Mouse (Mus musculus): ENCODE measurements around the gene Adarb1. TPM values are rescaled to one million over a fixed set of nuclear protein-coding genes. Genes with fewer than 3 reads are reported as not detected.

Gene Adarb1
- polyA plus RNA-seq, 1 experiment from 2014 or later = 0.16 TPM

DNA sequence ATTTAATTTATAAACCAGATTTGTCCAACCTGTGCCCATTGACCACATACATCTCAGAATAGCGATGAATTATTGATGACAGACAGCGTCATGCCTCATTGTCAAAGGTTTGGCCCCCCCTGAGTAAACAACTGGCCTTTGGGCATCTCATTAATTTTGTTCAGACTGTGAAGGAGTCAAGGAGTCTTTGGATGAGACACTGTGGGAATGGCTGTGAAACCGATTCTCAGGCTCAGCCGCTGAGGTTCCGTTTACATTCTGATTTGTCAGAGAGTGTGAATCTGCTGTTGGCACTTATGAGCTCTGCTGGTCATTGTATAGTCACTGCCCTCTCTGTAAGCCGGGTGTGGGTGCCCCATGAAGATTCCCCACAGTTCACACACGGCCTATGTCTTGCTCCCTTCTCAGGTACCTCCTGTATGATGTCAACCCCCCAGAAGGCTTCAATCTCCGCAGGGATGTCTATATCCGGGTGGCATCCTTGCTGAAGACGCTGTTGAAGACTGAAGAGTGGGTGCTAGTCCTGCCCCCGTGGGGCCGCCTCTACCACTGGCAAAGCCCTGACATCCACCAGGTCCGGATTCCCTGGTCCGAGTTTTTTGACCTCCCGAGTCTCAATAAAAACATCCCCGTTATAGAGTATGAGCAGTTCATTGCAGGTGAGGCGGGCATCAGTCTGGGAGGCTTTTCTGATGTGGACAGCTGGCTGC is 157.7 kb downstream of the Adarb1 start:
- 94% methylated on average over 17 of the region's 17 CpGs for WGBS (ENCODE audit: missing documents)
- peak overlapping the region; percentile 78 for H3K4me3 ChIP-seq (ENCODE audit: inconsistent target)

DNA sequence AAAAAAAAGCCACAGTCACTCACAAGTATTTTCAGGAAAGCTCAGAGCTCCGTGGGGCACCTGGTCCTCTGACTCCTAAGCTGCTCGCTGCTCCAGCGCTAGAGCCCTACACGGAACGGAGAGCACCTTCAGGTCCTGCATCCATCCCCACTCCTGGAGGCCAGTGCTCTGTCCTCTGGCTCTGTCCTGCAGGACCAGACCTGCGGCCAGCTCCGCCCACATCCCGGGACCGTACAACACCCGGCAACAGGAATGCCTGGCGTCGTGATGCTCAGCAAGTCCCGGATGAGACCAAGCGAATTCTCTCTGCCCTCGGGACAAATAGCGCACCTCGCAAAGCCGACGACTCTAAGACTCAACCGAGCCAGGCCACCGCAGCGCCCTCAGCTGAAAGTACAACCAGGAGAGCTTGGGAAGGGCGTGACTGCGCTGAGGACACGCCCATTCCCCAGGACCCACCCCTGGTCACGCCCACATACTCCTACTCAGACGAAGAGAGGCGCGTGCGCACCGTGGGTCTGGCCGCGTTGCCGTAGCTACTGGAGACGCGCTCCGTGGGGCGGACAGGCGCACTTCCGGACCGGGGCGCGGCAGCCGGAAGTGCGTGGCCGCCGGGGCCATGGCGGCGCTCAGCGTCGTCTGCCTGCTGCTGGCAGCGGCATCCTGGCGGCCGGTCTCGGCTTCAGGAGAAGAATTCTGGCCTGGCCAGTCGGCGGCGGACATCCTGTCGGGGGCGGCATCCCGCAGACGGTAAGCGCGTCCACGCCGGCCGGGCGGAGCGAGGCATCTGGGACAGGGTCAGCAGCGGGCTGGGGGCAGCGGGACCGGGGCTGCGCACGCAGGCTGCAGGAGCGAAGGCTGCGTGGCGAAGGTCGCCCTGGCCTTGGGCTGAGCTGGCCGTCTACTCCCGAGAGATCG is 159.1 kb downstream of the Adarb1 start, which contains the start of gene Pofut2:
Pofut2 (plus strand) TSS at position 515 of the 918 bp plus-strand sequence.
- Histone ChIP-seq H3K79me2 (ENCODE audit: inconsistent target) (peaks cover 34% of the 10 kb centered on the region), H3K36me3 (ENCODE audit: inconsistent target) (peaks cover 27% of the 10 kb centered on the region), H3K27ac (peak within 1 kb of the TSS; percentile 54), H3K4me3 (ENCODE audit: inconsistent target) (peak within 1 kb of the TSS; percentile 78)
- WGBS (ENCODE audit: missing documents) = under 1% methylated on average over 77 of the region's 81 CpGs

More for the DNA sequence above, 157.7 kb downstream of the Adarb1 start:
- Histone ChIP-seq H3K79me2 (ENCODE audit: inconsistent target) (peaks cover 34% of the 10 kb centered on the region), H3K27ac (peak overlapping the region; percentile 54; the same call in 1 of the 2 replicates), H3K36me3 (ENCODE audit: inconsistent target) (peaks cover 40% of the 10 kb centered on the region)

DNA sequence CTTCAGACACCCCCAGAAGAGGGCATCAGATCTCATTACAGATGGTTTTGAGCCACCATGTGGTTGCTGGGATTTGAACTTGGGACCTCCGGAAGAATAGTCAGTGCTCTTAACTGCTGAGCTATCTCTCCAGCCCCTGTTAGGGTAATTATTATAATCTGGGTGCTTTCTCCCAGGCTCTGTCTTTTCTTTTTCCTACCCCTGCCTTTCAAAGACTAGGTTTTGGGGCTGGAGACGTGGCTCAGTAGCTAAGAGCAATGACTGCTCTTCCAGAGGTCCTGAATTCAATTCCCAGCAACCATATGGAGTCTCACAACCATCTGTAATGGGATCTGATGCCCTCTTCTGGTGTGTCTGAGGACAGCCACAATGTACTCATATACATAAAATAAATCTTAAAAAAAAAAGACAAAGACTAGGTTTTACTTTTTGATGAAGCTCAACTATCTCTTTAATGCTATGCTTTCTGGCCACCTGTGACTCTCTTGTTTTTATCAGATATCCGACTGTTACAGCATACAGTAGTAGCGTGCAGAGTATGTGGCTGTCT is 160.0 kb downstream of the Adarb1 start:
- H3K4me3 ChIP-seq (ENCODE audit: inconsistent target) = peak overlapping the region; percentile 61; the same call in 1 of the 2 replicates
- H3K36me3 ChIP-seq (ENCODE audit: inconsistent target) = peaks cover 18% of the 10 kb centered on the region; the same call in 1 of the 2 replicates
- WGBS (ENCODE audit: missing documents) = 83% methylated on average over 4 of the region's 4 CpGs
- H3K79me2 ChIP-seq (ENCODE audit: inconsistent target) = peaks cover 34% of the 10 kb centered on the region
- H3K27ac ChIP-seq = no peak overlapping the region

DNA sequence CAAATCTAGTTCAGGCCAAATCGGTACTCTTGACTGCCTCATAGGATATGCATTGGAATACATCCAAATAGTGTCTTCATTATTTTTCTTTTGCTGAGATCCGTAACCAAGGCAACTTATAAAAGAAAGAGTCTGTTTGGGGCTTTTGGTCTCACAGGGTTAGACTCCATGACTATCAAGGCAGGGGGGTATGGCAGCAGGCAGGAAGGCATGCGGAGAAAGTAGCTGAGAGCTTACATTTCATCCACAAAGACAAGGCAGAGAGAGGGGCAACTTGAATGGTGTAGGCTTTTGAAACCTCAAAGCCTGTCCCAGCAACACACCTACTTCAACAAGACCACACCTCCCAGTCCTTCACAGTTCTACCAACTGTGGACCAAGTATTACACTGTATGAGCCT is 162.4 kb downstream of the Adarb1 start:
- H3K79me2 ChIP-seq (ENCODE audit: inconsistent target) = peaks cover 13% of the 10 kb centered on the region
- H3K36me3 ChIP-seq (ENCODE audit: inconsistent target) = no peaks in the 10 kb centered on the region
- H3K27ac ChIP-seq = no peak overlapping the region
- no peak overlapping the region for H3K4me3 ChIP-seq (ENCODE audit: inconsistent target)
- WGBS (ENCODE audit: missing documents) = 93% methylated on average over 3 of the region's 3 CpGs

DNA sequence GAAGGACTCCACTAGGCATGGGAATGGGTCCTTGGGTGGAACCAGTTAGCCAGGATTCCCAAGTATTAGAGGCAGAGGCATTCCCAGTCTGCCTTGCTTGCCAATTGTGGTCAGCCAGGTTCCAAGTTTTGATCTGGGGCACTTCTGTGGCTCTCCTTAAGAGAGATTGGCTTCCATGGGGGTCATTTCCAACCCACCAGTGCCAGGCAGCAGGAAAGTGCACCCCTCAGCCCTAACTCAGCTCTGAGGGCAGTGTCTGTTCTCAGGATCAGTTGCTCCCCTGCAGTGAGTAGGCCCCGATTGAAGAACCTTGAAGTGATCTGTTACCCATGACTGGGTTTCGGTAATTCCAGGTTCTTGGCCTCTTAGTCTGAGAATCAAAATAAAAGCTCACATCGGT is 162.8 kb downstream of the Adarb1 start:
- Histone ChIP-seq H3K79me2 (ENCODE audit: inconsistent target) (peaks cover 8% of the 10 kb centered on the region), H3K4me3 (ENCODE audit: inconsistent target) (no peak overlapping the region), H3K36me3 (ENCODE audit: inconsistent target) (no peaks in the 10 kb centered on the region), H3K27ac (no peak overlapping the region)
- 97% methylated on average over 3 of the region's 3 CpGs for WGBS (ENCODE audit: missing documents)

DNA sequence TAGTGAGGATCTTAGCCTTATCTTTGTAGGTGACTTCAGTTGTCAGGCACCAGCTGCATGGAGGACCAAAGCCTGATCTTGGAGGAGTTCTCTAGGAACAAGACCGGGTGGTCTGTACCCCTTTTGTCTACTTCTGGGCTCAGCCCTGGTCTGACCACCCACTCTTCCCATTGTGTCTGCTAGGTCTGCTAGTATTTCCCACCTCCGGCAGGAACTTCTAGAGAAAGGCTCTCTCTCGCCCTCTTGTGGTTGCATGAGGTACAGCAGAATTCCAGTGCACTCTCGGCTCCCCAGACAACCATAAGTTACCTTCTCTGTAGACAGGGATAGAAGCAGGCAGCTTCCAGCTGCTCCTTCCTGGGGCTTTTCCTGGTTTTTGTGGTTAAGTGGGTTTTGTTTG is 165.3 kb downstream of the Adarb1 start:
- Histone ChIP-seq H3K4me3 (ENCODE audit: inconsistent target) (no peak overlapping the region), H3K27ac (no peak overlapping the region), H3K79me2 (ENCODE audit: inconsistent target) (no peaks in the 10 kb centered on the region), H3K36me3 (ENCODE audit: inconsistent target) (no peaks in the 10 kb centered on the region)
- WGBS (ENCODE audit: missing documents) = 0% methylated on average over 4 of the region's 4 CpGs

DNA sequence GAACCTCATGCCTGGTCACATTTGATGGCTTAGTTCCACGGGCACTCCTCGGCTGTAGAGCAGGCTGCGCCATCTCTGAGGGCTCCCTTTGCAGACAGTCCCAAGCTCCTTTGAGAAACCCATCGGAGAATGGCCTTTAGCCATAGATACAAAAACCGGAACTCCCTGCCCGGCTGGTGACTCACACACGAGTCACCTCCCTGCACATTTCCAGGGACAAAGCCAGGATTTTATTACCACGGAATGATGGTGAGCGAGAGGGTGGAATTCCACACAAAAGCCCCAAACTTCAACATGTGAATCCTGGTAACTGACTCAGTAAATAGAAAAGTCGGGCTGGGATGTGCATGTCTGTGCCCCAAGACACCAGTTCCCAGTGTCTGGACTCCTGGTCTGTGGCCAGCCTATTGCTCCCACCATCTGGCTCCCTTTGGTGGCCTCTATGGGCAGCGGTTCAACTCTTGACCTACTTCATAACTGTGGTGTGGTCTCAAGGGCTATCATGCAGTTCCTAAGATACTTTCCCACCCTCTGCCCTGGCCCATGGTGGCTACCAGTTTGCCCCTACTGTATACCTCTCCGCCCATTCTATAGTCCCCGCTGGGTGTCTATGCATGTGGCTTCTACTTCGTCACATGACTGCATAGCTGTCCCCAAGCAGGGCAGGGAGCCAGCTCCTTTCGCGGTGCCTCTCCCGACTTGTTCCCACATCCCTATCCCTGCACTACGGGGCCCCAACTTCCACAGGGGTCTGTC is 166.1 kb downstream of the Adarb1 start:
- WGBS (ENCODE audit: missing documents) = 84% methylated on average over 17 of the region's 18 CpGs
- Histone ChIP-seq H3K79me2 (ENCODE audit: inconsistent target) (no peaks in the 10 kb centered on the region), H3K4me3 (ENCODE audit: inconsistent target) (no peak overlapping the region), H3K36me3 (ENCODE audit: inconsistent target) (no peaks in the 10 kb centered on the region), H3K27ac (no peak overlapping the region)

DNA sequence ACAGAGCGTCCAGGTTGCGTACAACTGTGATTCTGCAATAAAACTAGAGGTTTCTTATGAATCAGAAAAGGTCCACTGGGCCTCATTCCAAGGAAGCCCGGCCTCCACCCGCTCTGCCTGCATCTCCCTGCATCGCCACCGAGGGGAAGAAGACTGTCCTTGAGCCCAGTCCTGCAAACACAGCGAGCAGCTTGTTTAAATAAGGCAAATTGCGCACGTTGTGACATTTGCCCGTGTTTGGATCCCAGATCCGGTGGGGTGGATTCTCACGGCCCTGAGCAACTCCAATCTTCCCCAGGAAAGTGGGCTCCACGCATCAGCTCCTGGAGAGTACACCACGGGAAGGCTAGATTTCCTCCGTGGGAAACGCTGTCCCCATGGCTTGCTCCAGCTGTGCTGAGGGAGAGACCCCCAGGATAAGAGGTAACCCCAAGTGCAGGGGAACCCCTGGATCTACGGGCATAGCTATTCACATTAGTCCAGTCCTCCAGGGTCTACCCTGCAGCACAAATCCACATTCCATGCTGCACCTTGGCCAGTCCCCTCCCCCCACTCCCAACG is 166.8 kb downstream of the Adarb1 start:
- H3K4me3 ChIP-seq (ENCODE audit: inconsistent target) = no peak overlapping the region
- H3K79me2 ChIP-seq (ENCODE audit: inconsistent target) = no peaks in the 10 kb centered on the region
- H3K27ac ChIP-seq = no peak overlapping the region
- WGBS (ENCODE audit: missing documents) = 88% methylated on average over 18 of the region's 18 CpGs
- H3K36me3 ChIP-seq (ENCODE audit: inconsistent target) = no peaks in the 10 kb centered on the region

DNA sequence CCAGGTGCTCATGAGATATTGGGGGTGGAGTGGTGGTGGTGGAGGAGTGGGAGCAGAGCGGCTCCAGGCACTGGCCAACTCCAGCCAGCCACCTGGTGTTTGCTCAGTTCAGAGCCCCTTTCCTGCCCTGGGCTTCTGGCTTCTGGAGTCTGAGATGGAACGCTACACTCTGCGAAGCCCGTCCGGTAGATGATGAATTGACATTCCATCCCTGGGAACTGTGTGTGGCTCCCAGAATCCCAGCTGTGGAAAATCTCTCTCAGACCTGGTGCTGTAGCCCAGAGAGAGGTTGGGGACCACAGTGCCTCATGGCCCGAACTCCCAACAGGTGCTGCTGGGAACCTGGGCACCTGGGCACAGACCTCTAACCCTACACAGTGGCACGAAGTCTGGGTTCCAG is 170.4 kb downstream of the Adarb1 start:
- 90% methylated on average over 7 of the region's 7 CpGs for WGBS (ENCODE audit: missing documents)
- no peak overlapping the region for H3K27ac ChIP-seq
- H3K4me3 ChIP-seq (ENCODE audit: inconsistent target) = no peak overlapping the region
- no peaks in the 10 kb centered on the region for H3K36me3 ChIP-seq (ENCODE audit: inconsistent target)
- H3K79me2 ChIP-seq (ENCODE audit: inconsistent target) = no peaks in the 10 kb centered on the region

DNA sequence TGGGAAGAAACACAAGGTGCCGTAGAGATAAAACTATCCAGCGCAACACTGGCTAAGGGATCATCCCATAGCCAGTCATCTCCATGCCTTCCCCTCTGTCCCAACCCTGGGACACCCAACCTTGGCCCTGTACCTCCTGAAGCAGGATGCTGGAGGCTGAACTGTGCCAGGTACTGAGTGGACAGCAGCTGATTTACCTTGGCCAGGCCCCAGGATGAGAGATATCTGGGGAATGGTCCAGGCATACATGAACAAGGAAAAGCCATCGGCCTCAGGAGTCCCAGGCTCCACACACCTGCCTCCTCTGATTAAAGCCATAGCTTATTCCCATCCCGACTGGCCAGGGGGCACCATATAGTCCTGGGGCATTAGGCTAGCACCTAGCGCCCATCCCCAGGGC is 171.0 kb downstream of the Adarb1 start:
- H3K36me3 ChIP-seq (ENCODE audit: inconsistent target) = no peaks in the 10 kb centered on the region
- WGBS (ENCODE audit: missing documents) = 96% methylated on average over 5 of the region's 5 CpGs

DNA sequence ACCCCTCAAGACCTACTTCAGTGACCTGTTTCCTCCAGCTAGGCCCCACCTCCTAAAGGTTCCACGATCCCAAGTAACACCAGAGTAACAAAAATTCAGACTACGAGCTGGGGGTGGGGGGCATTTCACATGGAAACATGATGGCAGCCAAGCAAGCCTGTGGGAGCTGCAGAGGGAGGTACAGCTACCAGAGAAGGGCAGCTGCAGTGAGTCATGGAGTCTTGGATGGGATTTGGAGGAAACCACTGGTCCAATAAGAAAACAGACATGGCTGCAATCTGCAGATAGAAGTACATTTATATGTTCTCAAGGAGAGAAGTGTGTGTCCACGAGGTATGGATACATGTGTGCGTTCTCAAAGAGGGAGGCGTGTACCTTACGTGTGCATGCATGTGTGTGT is 173.3 kb downstream of the Adarb1 start:
- no peaks in the 10 kb centered on the region for H3K79me2 ChIP-seq (ENCODE audit: inconsistent target)
- WGBS (ENCODE audit: missing documents) = 94% methylated on average over 6 of the region's 6 CpGs
- H3K4me3 ChIP-seq (ENCODE audit: inconsistent target) = no peak overlapping the region
- no peak overlapping the region for H3K27ac ChIP-seq
- H3K36me3 ChIP-seq (ENCODE audit: inconsistent target) = no peaks in the 10 kb centered on the region

More for the DNA sequence above, 171.0 kb downstream of the Adarb1 start:
- H3K4me3 ChIP-seq (ENCODE audit: inconsistent target) = no peak overlapping the region
- no peaks in the 10 kb centered on the region for H3K79me2 ChIP-seq (ENCODE audit: inconsistent target)
- no peak overlapping the region for H3K27ac ChIP-seq

DNA sequence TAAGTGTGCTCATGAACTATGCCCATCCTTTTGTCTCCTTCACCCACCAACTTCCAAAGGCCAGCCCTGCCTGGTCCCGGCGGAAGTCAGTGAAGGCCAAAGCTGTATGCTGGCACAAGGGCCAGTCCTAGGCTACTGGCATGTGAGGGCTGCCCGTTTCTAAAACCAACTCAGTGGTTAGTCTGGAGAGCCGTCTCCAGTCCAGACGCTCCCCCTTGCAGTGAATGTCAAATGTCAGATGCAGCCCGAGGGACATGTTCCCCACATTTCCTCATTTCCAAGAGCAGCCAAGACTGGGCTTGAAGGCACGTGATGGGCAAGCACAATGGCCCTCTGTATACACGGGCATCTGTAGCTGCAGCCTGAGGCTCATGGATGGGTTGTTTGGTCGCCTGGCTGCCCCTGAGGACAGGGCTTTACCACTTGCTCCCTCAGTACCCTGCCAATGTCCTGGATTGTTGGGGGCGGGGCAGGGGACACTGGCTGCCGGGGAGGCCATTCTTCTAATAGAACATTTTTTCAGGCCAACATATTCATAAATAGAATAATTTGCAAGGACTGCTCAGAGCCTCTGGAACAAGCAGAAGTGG is 174.4 kb downstream of the Adarb1 start:
- no peak overlapping the region for H3K27ac ChIP-seq
- H3K4me3 ChIP-seq (ENCODE audit: inconsistent target) = no peak overlapping the region
- no peaks in the 10 kb centered on the region for H3K36me3 ChIP-seq (ENCODE audit: inconsistent target)
- WGBS (ENCODE audit: missing documents) = 92% methylated on average over 11 of the region's 11 CpGs
- no peaks in the 10 kb centered on the region for H3K79me2 ChIP-seq (ENCODE audit: inconsistent target)

DNA sequence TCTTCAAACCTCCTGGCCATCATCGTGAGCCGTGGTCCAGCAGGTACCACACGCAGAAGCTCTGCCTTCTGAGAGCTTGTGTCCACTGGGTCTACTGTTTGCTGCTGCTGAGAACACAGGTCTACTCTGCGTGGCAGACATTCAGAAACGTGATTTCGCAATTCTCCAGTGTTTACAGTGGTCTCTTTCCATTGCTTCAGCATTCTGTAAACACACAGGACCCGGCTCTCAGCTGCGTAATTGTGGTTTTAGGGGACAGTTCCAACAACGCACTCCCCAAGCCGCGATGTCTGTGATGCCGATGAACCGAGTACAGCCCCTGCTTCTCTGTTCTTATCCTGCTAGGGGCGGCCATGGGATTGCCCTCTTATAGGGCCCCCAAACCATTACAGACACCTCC is 175.2 kb downstream of the Adarb1 start:
- no peak overlapping the region for H3K27ac ChIP-seq
- WGBS (ENCODE audit: missing documents) = 64% methylated on average over 14 of the region's 14 CpGs
- H3K36me3 ChIP-seq (ENCODE audit: inconsistent target) = no peaks in the 10 kb centered on the region

DNA sequence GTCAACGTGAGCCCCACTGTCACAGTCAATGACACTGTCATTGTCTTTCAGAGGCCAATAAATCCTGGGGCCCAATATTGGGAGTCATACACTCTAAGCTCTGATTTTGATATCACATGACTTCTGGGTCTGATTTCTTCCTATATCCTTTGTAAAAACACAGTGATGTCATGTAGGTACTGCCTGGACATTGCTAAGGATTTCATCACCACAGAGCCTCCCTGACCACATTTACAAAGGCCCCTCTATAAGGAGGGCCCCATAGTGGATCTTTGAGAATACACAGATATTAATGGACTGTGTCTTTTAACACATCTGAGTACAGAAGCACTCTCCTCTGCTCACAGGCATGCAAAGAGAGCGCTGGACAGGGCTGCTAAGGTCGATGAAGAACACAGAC is 175.7 kb downstream of the Adarb1 start:
- Histone ChIP-seq H3K4me3 (ENCODE audit: inconsistent target) (no peak overlapping the region), H3K27ac (no peak overlapping the region), H3K36me3 (ENCODE audit: inconsistent target) (no peaks in the 10 kb centered on the region), H3K79me2 (ENCODE audit: inconsistent target) (no peaks in the 10 kb centered on the region)
- 92% methylated on average over 3 of the region's 3 CpGs for WGBS (ENCODE audit: missing documents)

More for the DNA sequence above, 175.2 kb downstream of the Adarb1 start:
- Histone ChIP-seq H3K79me2 (ENCODE audit: inconsistent target) (no peaks in the 10 kb centered on the region), H3K4me3 (ENCODE audit: inconsistent target) (no peak overlapping the region)
